Mouse (Mus musculus) forebrain, postnatal 0 days (tissue): ENCODE measurements around the gene Tprkb. TPM values are rescaled to one million over a fixed set of nuclear protein-coding genes. Genes with fewer than 3 reads are reported as not detected.
"Not testable (repeated sequence)": the region's sequence is repeated elsewhere in the genome, so short reads cannot be mapped to it uniquely, and the experiment has no call there.

Experiments
- ATAC-seq: fragments of 200-750 bp; cut with Nextera tagmentation; 2 replicates; pipeline ENCODE4 v1.8.0; 2017; ENCODE audit warnings: mild to moderate bottlenecking, moderate library complexity
- DNase-seq: peaks from one replicate; pipeline ENCODE4 v3.0.0-alpha.2; 2015
- H3K27ac ChIP-seq: fragments of 300-500 bp; sonication (generic); 2 replicates; pipeline ENCODE4 v1.5.1; 2014; ENCODE audit warnings: low read depth, mild to moderate bottlenecking, antibody characterized with exemption, low read length, moderate library complexity, mixed read lengths
- H3K27me3 ChIP-seq: fragments of 300-500 bp; sonication (generic); 2 replicates; pipeline ENCODE4 v1.6.1; 2014; ENCODE audit warnings: mild to moderate bottlenecking, low read length, mixed read lengths; ENCODE audit not compliant: insufficient read depth
- H3K36me3 ChIP-seq: fragments of 300-500 bp; sonication (generic); 2 replicates; pipeline ENCODE4 v1.6.1; 2014; ENCODE audit warnings: mild to moderate bottlenecking, moderate library complexity; ENCODE audit not compliant: insufficient read depth
- H3K4me1 ChIP-seq: fragments of 300-500 bp; sonication (generic); 2 replicates; pipeline ENCODE4 v1.6.1; 2014; ENCODE audit warnings: antibody characterized with exemption; ENCODE audit not compliant: insufficient read depth
- H3K4me2 ChIP-seq: fragments of 300-500 bp; sonication (generic); 2 replicates; pipeline ENCODE4 v1.6.1; 2014; ENCODE audit warnings: low read depth, mild to moderate bottlenecking, moderate library complexity
- H3K4me3 ChIP-seq: fragments of 300-500 bp; sonication (generic); 2 replicates; pipeline ENCODE4 v1.5.1; 2014; ENCODE audit warnings: low read depth, low read length, mixed read lengths
- H3K9ac ChIP-seq: fragments of 300-500 bp; sonication (generic); 2 replicates; pipeline ENCODE4 v1.6.1; 2014; ENCODE audit warnings: mild to moderate bottlenecking
- H3K9me3 ChIP-seq: fragments of 300-500 bp; sonication (generic); 2 replicates; pipeline ENCODE4 v1.6.1; 2016; ENCODE audit warnings: low read length
- CTCF ChIP-seq: sonication (generic); IDR thresholded peaks from 2 replicates; pipeline ENCODE4 v1.5.1; 2016; ENCODE audit warnings: antibody characterized with exemption, control low read depth, low read depth
- WGBS: fragments of 180-500 bp; shearing (Covaris S2); extraction: QIAGEN DNeasy Blood & Tissue Kit; methylation state at CpG from one replicate; pipeline ENCODE4 v1.1.7; 2014; 5-methylcytosine and 5-hydroxymethylcytosine counted together
- polyA plus RNA-seq: library from polyadenylated mRNA; unstranded; fragments of >200 nt; fragmentation: Nextera tagmentation; extraction: Ambion mirVana; gene quantifications from 2 replicates; pipeline ENCODE4 v1.2.1, GENCODE M21; 2015
- total RNA-seq: library from RNA; depleted of rRNA; stranded (reverse); fragments of >200 nt; gene quantifications from 2 replicates; pipeline ENCODE4 v1.2.3, GENCODE M21; 2014; rRNA removed

The Tprkb gene
- total and polyA plus RNA-seq, 2 experiments from 2014 or later = 66.8 to 69.6 TPM

- Histone ChIP-seq H3K4me3 (no peak overlapping the region), H3K27me3 (no peaks in the 10 kb centered on the region), H3K36me3 (no peaks in the 10 kb centered on the region), H3K27ac (no peak overlapping the region), H3K4me2 (no peak overlapping the region), H3K9me3 (no peaks in the 10 kb centered on the region), H3K4me1 (no peaks in the 10 kb centered on the region), H3K9ac (no peak overlapping the region)
- DNase-seq (no peak), ATAC-seq (no peak)
- 94% methylated on average over 1 of the region's 1 CpGs for WGBS
- no peak for TF ChIP-seq CTCF
These were observed 64.1 kb downstream of the Tprkb start for GRCm38 (mm10) chr6:85975761-85976160.

- no peaks in the 10 kb centered on the region for H3K4me1 ChIP-seq
- no peak for TF ChIP-seq CTCF
- DNase-seq = no peak
- H3K4me2 ChIP-seq = no peak overlapping the region
- no peak overlapping the region for H3K9ac ChIP-seq
- 84% methylated on average over 5 of the region's 5 CpGs for WGBS
- no peak overlapping the region for H3K4me3 ChIP-seq
- no peak for ATAC-seq
- H3K36me3 ChIP-seq = no peaks in the 10 kb centered on the region
- no peak overlapping the region for H3K27ac ChIP-seq
- H3K27me3 ChIP-seq = no peaks in the 10 kb centered on the region
- H3K9me3 ChIP-seq = no peaks in the 10 kb centered on the region
These were observed 64.6 kb downstream of the Tprkb start for GRCm38 (mm10) chr6:85976242-85976641.

GRCm38 (mm10) chr6:85978736-85979135 is 67.1 kb downstream of the Tprkb start:
- not testable (repeated sequence) for H3K4me2 ChIP-seq, H3K9ac ChIP-seq, H3K27me3 ChIP-seq, H3K4me1 ChIP-seq, ATAC-seq, H3K4me3 ChIP-seq, H3K36me3 ChIP-seq, H3K9me3 ChIP-seq, H3K27ac ChIP-seq, DNase-seq
- WGBS = 88% methylated on average over 4 of the region's 4 CpGs

Other genes with a start within 250 kb of the Tprkb start
- not detected in 2 replicates for gene Nat8f7, start 198.7 kb upstream of the Tprkb start, total RNA-seq
- gene Nat8f7, start 198.7 kb upstream of the Tprkb start, polyA plus RNA-seq = 0.11 TPM in 1 of 2 replicates, not detected in the other
- not detected in 2 replicates for gene Nat8f3, start 146.1 kb upstream of the Tprkb start, total RNA-seq
- 0.13 TPM in 1 of 2 replicates, not detected in the other for gene Nat8f3, start 146.1 kb upstream of the Tprkb start, polyA plus RNA-seq
- not detected in 2 replicates for gene Nat8f6, start 90.9 kb upstream of the Tprkb start, total RNA-seq
- gene Nat8f6, start 90.9 kb upstream of the Tprkb start, polyA plus RNA-seq = not detected in 2 replicates
- gene Nat8f5, start 90.9 kb upstream of the Tprkb start, total RNA-seq = not detected in 2 replicates
- 0.19 and 0.42 TPM in 2 replicates for gene Nat8f5, start 90.9 kb upstream of the Tprkb start, polyA plus RNA-seq
- 0.14 TPM in 1 of 2 replicates, not detected in the other for gene Nat8, start 79.8 kb upstream of the Tprkb start, total RNA-seq
- gene Nat8, start 79.8 kb upstream of the Tprkb start, polyA plus RNA-seq = 0.30 and 0.41 TPM in 2 replicates
- 0.08 TPM in 1 of 2 replicates, not detected in the other for gene Nat8f2, start 42.7 kb upstream of the Tprkb start, total RNA-seq
- 0.04 TPM in 1 of 2 replicates, not detected in the other for gene Nat8f2, start 42.7 kb upstream of the Tprkb start, polyA plus RNA-seq
- 5.5 and 6.0 TPM in 2 replicates for gene Nat8f4, start 7.0 kb upstream of the Tprkb start, total RNA-seq
- gene Nat8f4, start 7.0 kb upstream of the Tprkb start, polyA plus RNA-seq = 4.3 and 6.5 TPM in 2 replicates
- 10.7 and 18.1 TPM in 2 replicates for gene Nat8f1, start 3.8 kb downstream of the Tprkb start, total RNA-seq
- 13.1 and 15.3 TPM in 2 replicates for gene Nat8f1, start 3.8 kb downstream of the Tprkb start, polyA plus RNA-seq
- gene Dusp11, start 49.8 kb downstream of the Tprkb start, total RNA-seq = 67.2 and 79.4 TPM in 2 replicates
- 27.6 and 28.3 TPM in 2 replicates for gene Dusp11, start 49.8 kb downstream of the Tprkb start, polyA plus RNA-seq
- gene Figla, start 104.3 kb downstream of the Tprkb start, total RNA-seq = not detected in 2 replicates
- not detected in 2 replicates for gene Figla, start 104.3 kb downstream of the Tprkb start, polyA plus RNA-seq
- gene Add2, start 116.8 kb downstream of the Tprkb start, total RNA-seq = 267 and 333 TPM in 2 replicates
- 175 and 186 TPM in 2 replicates for gene Add2, start 116.8 kb downstream of the Tprkb start, polyA plus RNA-seq